Mouse (Mus musculus): ENCODE results near the gene Lingo1. TPM values are rescaled to one million over a fixed set of nuclear protein-coding genes. Genes with fewer than 3 reads are reported as not detected.

The Lingo1 gene
- total and polyA plus RNA-seq, 3 experiments: 0.55 to 4.1 (median 1.8) TPM

GRCm38 (mm10) chr9:56727703-56728684 is 68.3 kb downstream of the Lingo1 start:
- peak; percentile 58 for DNase-seq

GRCm38 (mm10) chr9:56725814-56726213 is 70.5 kb downstream of the Lingo1 start:
- DNase-seq: peak; percentile 66

GRCm38 (mm10) chr9:56722089-56722825 is 74.0 kb downstream of the Lingo1 start:
- DNase-seq: no peak

GRCm38 (mm10) chr9:56718984-56719383 is 77.3 kb downstream of the Lingo1 start:
- DNase-seq: no peak

- no peak for DNase-seq
Measured at GRCm38 (mm10) chr9:56716565-56716964, 79.7 kb downstream of the Lingo1 start.

GRCm38 (mm10) chr9:56716066-56716465 is 80.2 kb downstream of the Lingo1 start:
- DNase-seq: no peak

- DNase-seq: no peak
Measured at GRCm38 (mm10) chr9:56714391-56714790, 81.9 kb downstream of the Lingo1 start.

GRCm38 (mm10) chr9:56712667-56713369 is 83.5 kb downstream of the Lingo1 start:
- no peak for DNase-seq

- no peak for DNase-seq
Measured at GRCm38 (mm10) chr9:56710958-56711357, 85.3 kb downstream of the Lingo1 start.

- DNase-seq: no peak
Measured at GRCm38 (mm10) chr9:56706482-56707085, 89.7 kb downstream of the Lingo1 start.

- DNase-seq: peak; percentile 38
Measured at GRCm38 (mm10) chr9:56701394-56701793, 94.9 kb downstream of the Lingo1 start.

GRCm38 (mm10) chr9:56700866-56701265 is 95.4 kb downstream of the Lingo1 start:
- DNase-seq: no peak

GRCm38 (mm10) chr9:56698715-56699370 is 97.4 kb downstream of the Lingo1 start:
- no peak for DNase-seq

- DNase-seq: no peak
Measured at GRCm38 (mm10) chr9:56694079-56694478, 102.2 kb downstream of the Lingo1 start.

- DNase-seq: no peak
Measured at GRCm38 (mm10) chr9:56691226-56691625, 105.0 kb downstream of the Lingo1 start.

- DNase-seq: no peak
Measured at GRCm38 (mm10) chr9:56690679-56691078, 105.6 kb downstream of the Lingo1 start.

- no peak for DNase-seq
Measured at GRCm38 (mm10) chr9:56687490-56687889, 108.8 kb downstream of the Lingo1 start.

GRCm38 (mm10) chr9:56687145-56687477 is 109.2 kb downstream of the Lingo1 start:
- DNase-seq: no peak

GRCm38 (mm10) chr9:56686339-56687144 is 109.7 kb downstream of the Lingo1 start:
- no peak for DNase-seq

GRCm38 (mm10) chr9:56682826-56683225 is 113.4 kb downstream of the Lingo1 start:
- no peak for DNase-seq

GRCm38 (mm10) chr9:56681950-56682349 is 114.3 kb downstream of the Lingo1 start:
- DNase-seq: no peak
